ENCODE assay signal across 26 mouse cellular contexts in the genomic region with DNA sequence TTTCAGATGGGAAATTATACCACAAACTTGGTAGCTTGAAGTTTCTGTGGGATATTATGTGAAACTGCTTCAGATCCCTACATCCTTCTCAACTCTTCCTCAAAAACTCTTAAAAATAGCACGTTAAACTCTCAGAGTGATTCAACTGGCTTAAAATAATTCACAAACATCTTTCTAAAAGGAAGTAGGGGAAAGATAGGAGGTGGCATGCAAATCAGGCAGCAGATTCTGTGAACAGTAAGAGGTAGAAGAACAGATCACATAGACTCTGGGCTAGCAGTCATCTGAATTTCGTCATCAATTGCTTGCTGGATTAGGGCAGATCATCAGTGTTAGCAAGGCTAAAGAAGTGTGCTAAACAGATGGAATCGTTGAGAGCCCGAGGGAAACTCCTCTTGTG.
DNase-seq lines count a peak whose midpoint lies in the region; ATAC-seq lines count a peak whose summit lies in the region.
"Had no signal": no experiment of that assay in that cellular context is flagged by ENCODE, and none has a peak within 500 bp of the region (broad histone marks: within the 10 kb centered on the region; RNA-seq: fewer than 3 reads in every experiment).

No protein-coding gene starts in this region.

- 0 out of 2 replicates have a peak, but pooled peaks cover 3% of the 10 kb centered on the region for H3K27me3 ChIP-seq in liver, embryonic 12.5 days (replicated peaks)
- H3K27me3 ChIP-seq: embryonic facial prominence, embryonic 12.5 days; forebrain, embryonic 13.5 days; heart, embryonic 12.5 days; hindbrain, embryonic 12.5 days; limb, embryonic 15.5 days; megakaryocyte, embryonic 14.5 days; Patski; stomach, embryonic 15.5 days had no signal

- no peak for ATAC-seq in liver, embryonic 12.5 days
- ATAC-seq in megakaryocyte, adult 5-6 weeks (ENCODE audit: poor library complexity, severe bottlenecking), result peak; percentile 65
- ATAC-seq: forebrain, embryonic 13.5 days; lung, postnatal 0 days; Patski had no signal

- no peak overlapping the region for H3K4me3 ChIP-seq in liver, embryonic 12.5 days
- H3K4me3 ChIP-seq: embryonic facial prominence, embryonic 12.5 days; erythroblast, embryonic 14.5 days; forebrain, embryonic 13.5 days; heart, embryonic 12.5 days; hindbrain, embryonic 12.5 days; limb, embryonic 15.5 days; stomach, embryonic 15.5 days had no signal

- 55% methylated on average over 4 of the region's 4 CpGs for WGBS in liver, embryonic 12.5 days (ENCODE audit: insufficient replicate concordance)

- H3K4me1 ChIP-seq in liver, embryonic 12.5 days, result peaks cover 50% of the 10 kb centered on the region
- H3K4me1 ChIP-seq: embryonic facial prominence, embryonic 12.5 days; forebrain, embryonic 13.5 days; hindbrain, embryonic 12.5 days; limb, embryonic 15.5 days; stomach, embryonic 15.5 days had no signal

- no peaks in the 10 kb centered on the region for H3K36me3 ChIP-seq in liver, embryonic 12.5 days
- H3K36me3 ChIP-seq: embryonic facial prominence, embryonic 12.5 days; heart, embryonic 12.5 days; hindbrain, embryonic 12.5 days; limb, embryonic 15.5 days; stomach, embryonic 15.5 days had no signal

- no peak overlapping the region for H3K4me2 ChIP-seq in liver, embryonic 12.5 days
- H3K4me2 ChIP-seq: embryonic facial prominence, embryonic 12.5 days; forebrain, embryonic 13.5 days; heart, embryonic 12.5 days; hindbrain, embryonic 12.5 days; limb, embryonic 15.5 days; stomach, embryonic 15.5 days had no signal

- H3K9ac ChIP-seq in liver, embryonic 12.5 days, result no peak overlapping the region
- H3K9ac ChIP-seq: embryonic facial prominence, embryonic 12.5 days; forebrain, embryonic 13.5 days; heart, embryonic 12.5 days; hindbrain, embryonic 12.5 days; limb, embryonic 15.5 days; stomach, embryonic 15.5 days had no signal

- no peaks in the 10 kb centered on the region for H3K9me3 ChIP-seq in liver, embryonic 12.5 days (replicated peaks)
- H3K9me3 ChIP-seq: embryonic facial prominence, embryonic 12.5 days; forebrain, embryonic 13.5 days; heart, embryonic 12.5 days; hindbrain, embryonic 12.5 days; limb, embryonic 15.5 days; megakaryocyte, embryonic 14.5 days; stomach, embryonic 15.5 days had no signal

- peak overlapping the region; percentile 87 for H3K27ac ChIP-seq in liver, embryonic 12.5 days
- H3K27ac ChIP-seq: embryonic facial prominence, embryonic 12.5 days; forebrain, embryonic 13.5 days; hindbrain, embryonic 12.5 days; limb, embryonic 15.5 days; stomach, embryonic 15.5 days had no signal

- DNase-seq in liver, result no peak
- DNase-seq in B cell, adult 2 months, result peak; percentile 16 to 32
- peak; percentile 68 for DNase-seq in brain, adult 2 months (ENCODE audit: low read depth, low spot score)
- no peak for DNase-seq in gastrocnemius, postnatal 10 days
- DNase-seq in kidney, adult 18-20 months, result no peak
- DNase-seq in yolk sac, embryonic 10.5 days (ENCODE audit: low spot score), result no peak
- DNase-seq: adrenal gland, postnatal 10 days; cerebellum, adult 2 months; gastrocnemius, postnatal 25 days; heart, postnatal 14 days; kidney, adult 2 months; kidney, postnatal 10 days; layer of hippocampus, postnatal 36 days; thymus, postnatal 14 days had no signal

Comparison
In these comparisons a context has a peak if more than half of its experiments do, and no peak if none do; other contexts are left out.
1. DNase-seq: peak in B cell, adult 2 months (2 of 2) and brain, adult 2 months (single experiment); none in liver (single experiment), gastrocnemius, postnatal 10 days (single experiment), kidney, adult 18-20 months (single experiment) and yolk sac, embryonic 10.5 days (single experiment).